Mouse (Mus musculus) hindbrain, postnatal 0 days (tissue): ENCODE measurements around the gene Prps2. TPM values are rescaled to one million over a fixed set of nuclear protein-coding genes. Genes with fewer than 3 reads are reported as not detected.
A peak's percentile ranks its signal among the peaks of the same experiment; 100 is the strongest.

Experiments
- ATAC-seq: fragments of 200-750 bp; cut with Nextera tagmentation; 2 replicates; pipeline ENCODE4 v1.8.0; 2017; ENCODE audit warnings: mild to moderate bottlenecking, moderate TSS enrichment, moderate library complexity
- DNase-seq: peaks from one replicate; pipeline ENCODE4 v3.0.0-alpha.2; 2015; ENCODE audit warnings: low spot score
- H3K27ac ChIP-seq: fragments of 300-500 bp; sonication (generic); 2 replicates; pipeline ENCODE4 v1.5.1; 2014; ENCODE audit warnings: mild to moderate bottlenecking
- H3K27me3 ChIP-seq: fragments of 300-500 bp; sonication (generic); 2 replicates; pipeline ENCODE4 v1.6.1; 2014; ENCODE audit warnings: low read length, mixed read lengths; ENCODE audit not compliant: insufficient read depth
- H3K36me3 ChIP-seq: fragments of 300-500 bp; sonication (generic); 2 replicates; pipeline ENCODE4 v1.6.1; 2014; ENCODE audit warnings: low read length, mixed read lengths; ENCODE audit not compliant: insufficient read depth
- H3K4me1 ChIP-seq: fragments of 300-500 bp; sonication (generic); 2 replicates; pipeline ENCODE4 v1.6.1; 2014; ENCODE audit warnings: antibody characterized with exemption, low read length, mixed read lengths; ENCODE audit not compliant: insufficient read depth
- H3K4me2 ChIP-seq: fragments of 300-500 bp; sonication (generic); 2 replicates; pipeline ENCODE4 v1.6.1; 2014; ENCODE audit warnings: low read depth, mild to moderate bottlenecking, low read length, moderate library complexity, mixed read lengths
- H3K4me3 ChIP-seq: fragments of 300-500 bp; sonication (generic); 2 replicates; pipeline ENCODE4 v1.5.1; 2014; ENCODE audit warnings: low read length
- H3K9ac ChIP-seq: fragments of 300-500 bp; sonication (generic); replicated peaks from 2 replicates; pipeline ENCODE4 v1.6.1; 2014; ENCODE audit warnings: mild to moderate bottlenecking, low read length, moderate library complexity, mixed read lengths
- H3K9me3 ChIP-seq: fragments of 300-500 bp; sonication (generic); 2 replicates; pipeline ENCODE4 v1.6.1; 2016; ENCODE audit warnings: low read length, mixed read lengths
- CTCF ChIP-seq: IDR thresholded peaks from 2 replicates; pipeline ENCODE4 v1.5.1; 2016; ENCODE audit warnings: antibody characterized with exemption, control low read depth, low read depth
- WGBS: fragments of 180-500 bp; shearing (Covaris S2); extraction: QIAGEN DNeasy Blood & Tissue Kit; methylation state at CpG from one replicate; pipeline ENCODE4 v1.1.7; 2014; 5-methylcytosine and 5-hydroxymethylcytosine counted together
- polyA plus RNA-seq: library from polyadenylated mRNA; unstranded; fragments of >200 nt; fragmentation: Nextera tagmentation; extraction: Ambion mirVana; gene quantifications from 2 replicates; pipeline ENCODE4 v1.2.1, GENCODE M21; 2015
- total RNA-seq: library from RNA; depleted of rRNA; stranded (reverse); fragments of >200 nt; gene quantifications from 2 replicates; pipeline ENCODE4 v1.2.3, GENCODE M21; 2014

Prps2 gene
- total and polyA plus RNA-seq, 2 experiments from 2014 or later = 14.3 to 30.3 TPM

GRCm38 (mm10) chrX:167359704-167360103 lies 22.8 kb downstream of the Prps2 start:
- Histone ChIP-seq H3K4me1 (no peaks in the 10 kb centered on the region), H3K9ac (no peak overlapping the region), H3K4me2 (no peak overlapping the region), H3K27me3 (no peaks in the 10 kb centered on the region; the same call in 1 of the 2 replicates), H3K4me3 (no peak overlapping the region), H3K36me3 (no peaks in the 10 kb centered on the region), H3K9me3 (no peaks in the 10 kb centered on the region), H3K27ac (no peak overlapping the region)
- TF ChIP-seq CTCF = no peak
- no peak for DNase-seq
- 92% methylated on average over 7 of the region's 7 CpGs for WGBS
- no peak for ATAC-seq

GRCm38 (mm10) chrX:167357415-167357814 lies 25.1 kb downstream of the Prps2 start:
- DNase-seq (peak; percentile 15), ATAC-seq (no peak)
- no peak overlapping the region for H3K27ac ChIP-seq
- no peak overlapping the region for H3K9ac ChIP-seq
- no peaks in the 10 kb centered on the region; the same call in 1 of the 2 replicates for H3K27me3 ChIP-seq
- no peak overlapping the region for H3K4me3 ChIP-seq
- WGBS = 63% methylated on average over 2 of the region's 2 CpGs
- H3K4me2 ChIP-seq = no peak overlapping the region
- no peaks in the 10 kb centered on the region for H3K36me3 ChIP-seq
- H3K9me3 ChIP-seq = no peaks in the 10 kb centered on the region
- TF ChIP-seq CTCF = peak; percentile 39; the same call in 1 of the 2 replicates
- no peaks in the 10 kb centered on the region for H3K4me1 ChIP-seq

GRCm38 (mm10) chrX:167355965-167356364 lies 26.6 kb downstream of the Prps2 start:
- 93% methylated on average over 3 of the region's 3 CpGs for WGBS
- Histone ChIP-seq H3K27me3 (no peaks in the 10 kb centered on the region; the same call in 1 of the 2 replicates), H3K9me3 (no peaks in the 10 kb centered on the region), H3K27ac (no peak overlapping the region), H3K36me3 (no peaks in the 10 kb centered on the region), H3K4me3 (no peak overlapping the region), H3K4me2 (no peak overlapping the region), H3K9ac (no peak overlapping the region), H3K4me1 (no peaks in the 10 kb centered on the region)
- DNase-seq = no peak
- no peak for ATAC-seq
- TF ChIP-seq CTCF = no peak

- 90% methylated on average over 2 of the region's 2 CpGs for WGBS
- Histone ChIP-seq H3K4me3 (no peak overlapping the region), H3K4me1 (no peaks in the 10 kb centered on the region), H3K9me3 (no peaks in the 10 kb centered on the region), H3K9ac (no peak overlapping the region), H3K27ac (no peak overlapping the region), H3K4me2 (no peak overlapping the region), H3K36me3 (no peaks in the 10 kb centered on the region), H3K27me3 (no peaks in the 10 kb centered on the region; the same call in 1 of the 2 replicates)
- DNase-seq (no peak), ATAC-seq (no peak)
- no peak for TF ChIP-seq CTCF
Observed at GRCm38 (mm10) chrX:167353617-167354016, 28.9 kb downstream of the Prps2 start.

GRCm38 (mm10) chrX:167346440-167346839 lies 36.1 kb downstream of the Prps2 start:
- Histone ChIP-seq H3K27me3 (no peaks in the 10 kb centered on the region; the same call in 1 of the 2 replicates), H3K4me3 (no peak overlapping the region), H3K4me1 (no peaks in the 10 kb centered on the region), H3K36me3 (no peaks in the 10 kb centered on the region), H3K4me2 (no peak overlapping the region), H3K9me3 (no peaks in the 10 kb centered on the region), H3K27ac (no peak overlapping the region), H3K9ac (no peak overlapping the region)
- TF ChIP-seq CTCF = no peak
- WGBS = 86% methylated on average over 1 of the region's 1 CpGs
- ATAC-seq = no peak
- no peak for DNase-seq

- Histone ChIP-seq H3K9me3 (no peaks in the 10 kb centered on the region), H3K4me2 (no peak overlapping the region), H3K36me3 (no peaks in the 10 kb centered on the region), H3K4me1 (no peaks in the 10 kb centered on the region), H3K9ac (no peak overlapping the region), H3K4me3 (no peak overlapping the region), H3K27me3 (no peaks in the 10 kb centered on the region), H3K27ac (no peak overlapping the region)
- no peak for ATAC-seq
- no peak for TF ChIP-seq CTCF
- WGBS = 67% methylated on average over 1 of the region's 1 CpGs
- DNase-seq = no peak
Observed at GRCm38 (mm10) chrX:167344356-167344755, 38.2 kb downstream of the Prps2 start.

GRCm38 (mm10) chrX:167341811-167342210 lies 40.7 kb downstream of the Prps2 start:
- no peak for DNase-seq

More at GRCm38 (mm10) chrX:167341811-167342210, 40.7 kb downstream of the Prps2 start:
- no peak overlapping the region for H3K4me3 ChIP-seq
- H3K4me1 ChIP-seq = no peaks in the 10 kb centered on the region
- no peaks in the 10 kb centered on the region for H3K36me3 ChIP-seq
- H3K27me3 ChIP-seq = no peaks in the 10 kb centered on the region
- no peak overlapping the region for H3K27ac ChIP-seq
- no peak overlapping the region for H3K9ac ChIP-seq
- no peak for ATAC-seq
- WGBS = 80% methylated on average over 3 of the region's 3 CpGs
- TF ChIP-seq CTCF = no peak
- no peak overlapping the region for H3K4me2 ChIP-seq
- H3K9me3 ChIP-seq = no peaks in the 10 kb centered on the region
